Mouse (Mus musculus) neural tube, embryonic 15.5 days (tissue): Measurements from ENCODE around the gene Trmt10a. TPM values are rescaled to one million over a fixed set of nuclear protein-coding genes. Genes with fewer than 3 reads are reported as not detected.

ENCODE experiments used
- ATAC-seq: fragments of 200-750 bp; cut with Nextera tagmentation; 2 replicates; pipeline ENCODE4 v1.8.0; 2017; ENCODE audit warnings: mild to moderate bottlenecking, moderate TSS enrichment, moderate library complexity; ENCODE audit not compliant: low FRiP score
- H3K27ac ChIP-seq: fragments of 300-500 bp; sonication (generic); replicated peaks from 2 replicates; pipeline ENCODE4 v1.5.1; 2015; ENCODE audit warnings: mild to moderate bottlenecking, inconsistent platforms
- H3K27me3 ChIP-seq: fragments of 300-500 bp; sonication (generic); replicated peaks from 2 replicates; pipeline ENCODE4 v1.6.1; 2015; ENCODE audit warnings: inconsistent platforms
- H3K36me3 ChIP-seq: fragments of 300-500 bp; sonication (generic); 2 replicates; pipeline ENCODE4 v1.6.1; 2015; ENCODE audit warnings: inconsistent platforms
- H3K4me1 ChIP-seq: fragments of 300-500 bp; sonication (generic); 2 replicates; pipeline ENCODE4 v1.6.1; 2015; ENCODE audit warnings: inconsistent platforms
- H3K4me2 ChIP-seq: fragments of 300-500 bp; sonication (generic); 2 replicates; pipeline ENCODE4 v1.6.1; 2015; ENCODE audit warnings: inconsistent platforms, mild to moderate bottlenecking, moderate library complexity
- H3K4me3 ChIP-seq: fragments of 300-500 bp; sonication (generic); replicated peaks from 2 replicates; pipeline ENCODE4 v1.5.1; 2015; ENCODE audit warnings: mild to moderate bottlenecking, inconsistent platforms
- H3K9ac ChIP-seq: fragments of 300-500 bp; sonication (generic); replicated peaks from 2 replicates; pipeline ENCODE4 v1.6.1; 2015; ENCODE audit warnings: mild to moderate bottlenecking, inconsistent platforms
- H3K9me3 ChIP-seq: fragments of 300-500 bp; sonication (generic); replicated peaks from 2 replicates; pipeline ENCODE4 v1.6.1; 2016; ENCODE audit warnings: inconsistent platforms
- WGBS: fragments of 180-500 bp; shearing (Covaris S2); methylation state at CpG from one replicate; pipeline ENCODE4 v1.1.7; 2015; ENCODE audit warnings: mixed read lengths; 5-methylcytosine and 5-hydroxymethylcytosine counted together
- polyA plus RNA-seq: library from polyadenylated mRNA; unstranded; fragments of >200 nt; fragmentation: Nextera tagmentation; extraction: Ambion mirVana; gene quantifications from 2 replicates; pipeline ENCODE4 v1.2.1, GENCODE M21; 2015

The Trmt10a gene
- polyA plus RNA-seq, 1 experiment from 2014 or later = 9.4 TPM

- Histone ChIP-seq H3K27me3 (no peaks in the 10 kb centered on the region), H3K27ac (no peak overlapping the region), H3K9ac (peak overlapping the region; percentile 47; the same call in 1 of the 2 replicates), H3K4me3 (no peak overlapping the region), H3K4me1 (0 out of 2 replicates have a peak, but pooled peaks cover 5% of the 10 kb centered on the region), H3K36me3 (no peaks in the 10 kb centered on the region), H3K9me3 (no peaks in the 10 kb centered on the region), H3K4me2 (peak overlapping the region; percentile 62)
- ATAC-seq = no peak; the same call in 1 of the 2 replicates
- WGBS = 59% methylated on average over 7 of the region's 7 CpGs
These were observed 55.4 kb downstream of the Trmt10a start for GRCm38 (mm10) chr3:138198722-138199068.

- Histone ChIP-seq H3K4me1 (no peaks in the 10 kb centered on the region), H3K27me3 (no peaks in the 10 kb centered on the region), H3K4me3 (no peak overlapping the region), H3K9ac (no peak overlapping the region), H3K27ac (no peak overlapping the region), H3K36me3 (no peaks in the 10 kb centered on the region), H3K4me2 (no peak overlapping the region), H3K9me3 (no peaks in the 10 kb centered on the region)
- ATAC-seq = no peak
- 87% methylated on average over 3 of the region's 3 CpGs for WGBS
These were observed 65.6 kb downstream of the Trmt10a start for GRCm38 (mm10) chr3:138208821-138209220.

Other genes starting within 250 kb of the Trmt10a start
- gene Lamtor3, start 224.9 kb upstream of the Trmt10a start, polyA plus RNA-seq = 128 and 132 TPM in 2 replicates
- 1.5 and 7.7 TPM in 2 replicates for gene Dapp1, start 161.9 kb upstream of the Trmt10a start, polyA plus RNA-seq
- 0.23 and 0.31 TPM in 2 replicates for gene 1110002E22Rik, start 78.4 kb upstream of the Trmt10a start, polyA plus RNA-seq
- 0.10 and 0.23 TPM in 2 replicates for gene Gm5105, start 76.1 kb upstream of the Trmt10a start, polyA plus RNA-seq
- 8.5 and 9.4 TPM in 2 replicates for gene Mttp, start 1.5 kb downstream of the Trmt10a start, polyA plus RNA-seq
- gene 4930579F01Rik, start 50.4 kb downstream of the Trmt10a start, polyA plus RNA-seq = not detected in 2 replicates
- 0.44 and 0.66 TPM in 2 replicates for gene Adh7, start 74.3 kb downstream of the Trmt10a start, polyA plus RNA-seq
- 3.2 and 6.4 TPM in 2 replicates for gene Adh1, start 117.5 kb downstream of the Trmt10a start, polyA plus RNA-seq
- gene Adh6a, start 169.8 kb downstream of the Trmt10a start, polyA plus RNA-seq = 0.12 TPM in 1 of 2 replicates, not detected in the other
- 0.31 and 0.55 TPM in 2 replicates for gene Adh6b, start 198.3 kb downstream of the Trmt10a start, polyA plus RNA-seq